Mouse (Mus musculus): ENCODE results near the gene Rab21. TPM values are rescaled to one million over a fixed set of nuclear protein-coding genes. Genes with fewer than 3 reads are reported as not detected.

Rab21 gene
- polyA plus RNA-seq, 1 experiment from 2014 or later = 3.8 TPM

DNA sequence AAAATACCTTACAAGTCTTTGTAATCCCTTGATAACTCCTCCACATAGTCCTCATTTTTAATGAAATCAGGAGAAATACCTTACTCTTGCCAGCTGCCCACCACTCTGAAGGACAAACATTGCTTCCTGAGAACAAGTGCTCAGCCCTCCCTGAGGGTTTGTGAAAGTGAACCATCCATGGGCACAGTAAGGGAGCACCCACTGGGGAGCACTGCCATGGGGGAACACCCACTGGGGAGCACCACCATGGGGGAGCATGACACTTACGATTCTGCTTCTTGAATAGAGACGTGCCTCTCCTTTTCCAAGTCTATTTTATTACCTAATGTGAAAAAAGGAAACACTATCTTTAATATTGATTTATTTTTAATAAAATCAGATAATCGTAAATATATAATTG is 20.2 kb downstream of the Rab21 start:
- Histone ChIP-seq H3K4me1 (replicated peaks) (no peaks in the 10 kb centered on the region), H3K4me3 (no peak overlapping the region), H3K27ac (no peak overlapping the region), H3K27me3 (ENCODE audit: insufficient read depth, poor library complexity, severe bottlenecking) (no peaks in the 10 kb centered on the region), H3K9me3 (no peaks in the 10 kb centered on the region), H3K36me3 (peaks cover 80% of the 10 kb centered on the region)
- WGBS = 96% methylated on average over 3 of the region's 3 CpGs
- no peak for DNase-seq (ENCODE audit: low spot score)

DNA sequence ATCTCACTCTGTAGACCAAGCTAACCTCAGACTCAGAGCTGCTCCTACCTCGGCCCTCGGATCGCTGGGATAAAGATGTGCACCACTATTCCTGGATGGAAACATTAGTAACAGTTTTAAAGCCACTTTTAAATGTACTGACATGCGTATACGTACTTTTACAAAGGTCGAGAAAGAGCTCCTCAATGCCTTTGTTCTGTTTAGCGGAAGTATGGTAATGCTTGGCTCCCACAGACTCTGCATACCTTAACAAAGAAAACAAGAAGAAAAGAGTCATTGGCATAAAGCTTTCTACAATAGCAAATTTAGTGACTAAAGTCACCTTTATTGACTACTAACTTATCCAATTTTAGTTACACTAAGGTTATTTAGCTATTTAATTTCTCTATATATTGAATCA is 20.7 kb downstream of the Rab21 start:
- H3K4me1 ChIP-seq (replicated peaks) = no peaks in the 10 kb centered on the region
- WGBS = 90% methylated on average over 7 of the region's 7 CpGs
- DNase-seq (ENCODE audit: low spot score) = no peak
- H3K36me3 ChIP-seq = peaks cover 80% of the 10 kb centered on the region
- no peaks in the 10 kb centered on the region for H3K9me3 ChIP-seq
- H3K27ac ChIP-seq = no peak overlapping the region
- H3K27me3 ChIP-seq (ENCODE audit: insufficient read depth, poor library complexity, severe bottlenecking) = no peaks in the 10 kb centered on the region
- no peak overlapping the region for H3K4me3 ChIP-seq

DNA sequence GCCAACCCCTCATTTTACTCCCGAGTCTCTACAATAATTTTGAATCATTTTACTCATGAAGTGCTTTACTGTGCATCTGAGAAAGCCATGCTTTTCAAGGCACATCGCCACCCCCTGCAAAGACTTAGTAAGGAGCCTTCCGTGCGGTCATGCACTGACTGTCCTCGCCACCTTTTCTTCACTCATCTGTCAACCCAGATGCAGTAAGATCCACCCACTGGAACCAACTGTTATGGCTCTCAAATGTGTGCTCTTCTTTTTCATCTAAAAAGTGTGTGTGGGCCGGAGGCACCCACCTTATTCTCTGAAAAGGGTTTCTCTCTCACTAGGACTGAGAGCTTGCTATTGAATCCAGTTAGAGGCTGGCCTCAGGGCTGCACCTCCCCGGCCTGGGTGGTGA is 21.4 kb downstream of the Rab21 start:
- Histone ChIP-seq H3K4me3 (no peak overlapping the region), H3K27ac (no peak overlapping the region), H3K4me1 (replicated peaks) (no peaks in the 10 kb centered on the region), H3K27me3 (ENCODE audit: insufficient read depth, poor library complexity, severe bottlenecking) (no peaks in the 10 kb centered on the region), H3K36me3 (peaks cover 76% of the 10 kb centered on the region), H3K9me3 (no peaks in the 10 kb centered on the region)
- DNase-seq (ENCODE audit: low spot score) = no peak
- WGBS = 91% methylated on average over 7 of the region's 7 CpGs

DNA sequence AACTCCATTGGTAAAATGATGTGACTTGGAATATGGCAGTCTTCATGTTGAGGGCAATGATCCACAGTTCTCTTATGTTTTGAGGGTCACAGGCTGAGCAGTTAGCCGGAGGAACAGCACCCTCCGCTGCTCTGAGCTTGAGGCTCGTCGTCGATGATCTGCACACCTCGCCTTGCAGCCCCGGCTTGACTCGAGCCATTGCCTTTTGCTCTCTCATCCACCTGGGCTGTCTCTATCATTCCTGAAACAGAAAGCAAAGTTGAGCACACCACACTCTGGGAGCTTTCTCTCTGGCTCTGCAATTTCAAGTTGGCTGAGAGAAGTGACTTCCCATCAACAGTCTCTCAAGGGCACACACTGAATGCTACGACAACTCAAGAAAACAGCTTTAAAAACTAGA is 24.7 kb downstream of the Rab21 start:
- Histone ChIP-seq H3K27ac (no peak overlapping the region), H3K4me1 (replicated peaks) (no peaks in the 10 kb centered on the region), H3K9me3 (no peaks in the 10 kb centered on the region), H3K36me3 (peaks cover 81% of the 10 kb centered on the region), H3K27me3 (ENCODE audit: insufficient read depth, poor library complexity, severe bottlenecking) (no peaks in the 10 kb centered on the region), H3K4me3 (no peak overlapping the region)
- WGBS = 95% methylated on average over 9 of the region's 9 CpGs
- DNase-seq (ENCODE audit: low spot score) = no peak

DNA sequence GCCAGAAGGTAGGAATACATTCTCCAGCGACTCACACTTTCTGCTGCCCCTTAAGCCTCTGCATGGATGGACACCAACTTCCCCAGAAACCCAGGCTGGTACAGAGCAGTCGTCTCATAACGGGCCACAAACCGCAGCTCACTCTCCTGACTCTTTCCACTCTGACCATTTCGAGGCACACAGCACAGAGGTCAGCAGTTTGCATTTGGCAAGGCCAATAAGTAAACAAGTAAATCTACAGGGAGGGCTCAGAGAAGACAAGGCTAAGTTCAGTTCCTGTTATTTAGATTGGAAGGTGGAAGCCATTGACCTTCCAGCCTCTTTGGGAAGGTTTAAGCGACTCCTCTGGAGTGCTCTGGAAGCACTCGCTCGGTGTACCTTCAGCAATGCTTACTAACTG is 26.5 kb downstream of the Rab21 start:
- no peak for DNase-seq (ENCODE audit: low spot score)
- H3K9me3 ChIP-seq = no peaks in the 10 kb centered on the region
- H3K4me3 ChIP-seq = no peak overlapping the region
- H3K4me1 ChIP-seq (replicated peaks) = no peaks in the 10 kb centered on the region
- no peak overlapping the region for H3K27ac ChIP-seq
- WGBS = 92% methylated on average over 8 of the region's 8 CpGs
- no peaks in the 10 kb centered on the region for H3K27me3 ChIP-seq (ENCODE audit: insufficient read depth, poor library complexity, severe bottlenecking)
- H3K36me3 ChIP-seq = peaks cover 67% of the 10 kb centered on the region

DNA sequence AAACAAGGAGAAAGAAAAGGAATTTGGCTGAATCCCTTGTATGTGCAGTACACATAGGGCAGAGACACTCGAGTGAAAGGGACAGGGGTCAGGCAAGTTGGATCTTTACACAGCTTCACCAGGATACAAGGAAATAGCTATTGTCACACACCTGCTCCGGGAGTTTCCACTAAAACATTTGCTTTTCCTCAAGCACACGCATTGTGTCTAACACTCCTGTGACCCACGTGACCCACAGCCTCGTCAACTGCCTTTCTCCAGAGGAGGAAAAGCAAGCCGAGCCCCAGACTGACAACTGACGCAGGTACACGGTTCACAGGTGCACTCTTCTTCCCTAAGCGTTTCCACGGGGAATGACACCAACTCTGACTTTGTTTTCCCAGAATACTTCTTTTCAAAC is 31.2 kb downstream of the Rab21 start:
- no peak for DNase-seq (ENCODE audit: low spot score)
- no peaks in the 10 kb centered on the region for H3K9me3 ChIP-seq
- no peaks in the 10 kb centered on the region for H3K27me3 ChIP-seq (ENCODE audit: insufficient read depth, poor library complexity, severe bottlenecking)
- peaks cover 25% of the 10 kb centered on the region for H3K36me3 ChIP-seq
- no peaks in the 10 kb centered on the region for H3K4me1 ChIP-seq (replicated peaks)
- no peak overlapping the region for H3K27ac ChIP-seq
- 80% methylated on average over 10 of the region's 10 CpGs for WGBS
- H3K4me3 ChIP-seq = no peak overlapping the region

DNA sequence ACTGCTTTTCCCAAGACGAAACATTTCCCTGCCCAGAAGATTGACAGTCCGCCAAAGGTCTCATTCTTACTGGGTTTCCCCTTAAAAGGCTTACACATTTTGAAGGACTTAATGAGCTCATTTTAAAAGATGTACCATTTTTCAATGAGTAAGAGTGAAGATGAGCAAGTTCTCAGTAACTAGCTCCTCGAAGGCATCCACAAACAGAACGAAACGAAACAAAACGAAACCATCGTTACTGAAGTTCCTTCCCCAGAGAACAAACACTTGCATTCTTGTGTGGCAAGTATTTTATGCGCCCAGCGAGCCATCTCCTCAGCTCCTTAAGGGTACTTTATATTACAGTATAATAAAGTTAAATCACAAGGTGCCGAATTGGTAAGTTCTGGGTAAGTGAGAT is 34.0 kb downstream of the Rab21 start:
- no peak overlapping the region for H3K27ac ChIP-seq
- H3K27me3 ChIP-seq (ENCODE audit: insufficient read depth, poor library complexity, severe bottlenecking) = no peaks in the 10 kb centered on the region
- peaks cover 5% of the 10 kb centered on the region for H3K36me3 ChIP-seq
- 93% methylated on average over 10 of the region's 10 CpGs for WGBS
- no peaks in the 10 kb centered on the region for H3K4me1 ChIP-seq (replicated peaks)
- no peak overlapping the region for H3K4me3 ChIP-seq
- DNase-seq (ENCODE audit: low spot score) = no peak
- no peaks in the 10 kb centered on the region for H3K9me3 ChIP-seq

DNA sequence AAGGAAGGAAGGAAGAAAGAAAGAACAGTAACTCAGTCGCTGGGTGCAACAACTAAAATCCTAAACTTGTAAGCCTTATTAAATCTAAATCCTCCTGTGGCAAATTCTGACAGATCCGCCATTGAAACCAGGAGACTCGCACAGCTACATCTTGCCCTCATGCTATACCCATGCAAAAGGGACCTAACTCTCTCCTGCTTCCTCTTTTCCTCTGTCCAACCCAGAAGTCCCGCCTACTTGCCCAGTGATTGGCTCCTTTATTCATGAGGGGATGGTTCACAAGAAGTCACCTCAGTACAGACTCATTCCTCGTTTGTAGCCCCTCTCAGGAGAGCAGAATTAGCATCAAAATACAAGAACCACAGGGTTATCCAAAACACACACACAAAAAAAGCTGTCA is 43.7 kb downstream of the Rab21 start:
- no peak for DNase-seq (ENCODE audit: low spot score)
- Histone ChIP-seq H3K4me3 (no peak overlapping the region), H3K4me1 (replicated peaks) (no peaks in the 10 kb centered on the region), H3K27ac (no peak overlapping the region), H3K9me3 (no peaks in the 10 kb centered on the region), H3K36me3 (no peaks in the 10 kb centered on the region), H3K27me3 (ENCODE audit: insufficient read depth, poor library complexity, severe bottlenecking) (no peaks in the 10 kb centered on the region)
- WGBS = 55% methylated on average over 5 of the region's 5 CpGs

DNA sequence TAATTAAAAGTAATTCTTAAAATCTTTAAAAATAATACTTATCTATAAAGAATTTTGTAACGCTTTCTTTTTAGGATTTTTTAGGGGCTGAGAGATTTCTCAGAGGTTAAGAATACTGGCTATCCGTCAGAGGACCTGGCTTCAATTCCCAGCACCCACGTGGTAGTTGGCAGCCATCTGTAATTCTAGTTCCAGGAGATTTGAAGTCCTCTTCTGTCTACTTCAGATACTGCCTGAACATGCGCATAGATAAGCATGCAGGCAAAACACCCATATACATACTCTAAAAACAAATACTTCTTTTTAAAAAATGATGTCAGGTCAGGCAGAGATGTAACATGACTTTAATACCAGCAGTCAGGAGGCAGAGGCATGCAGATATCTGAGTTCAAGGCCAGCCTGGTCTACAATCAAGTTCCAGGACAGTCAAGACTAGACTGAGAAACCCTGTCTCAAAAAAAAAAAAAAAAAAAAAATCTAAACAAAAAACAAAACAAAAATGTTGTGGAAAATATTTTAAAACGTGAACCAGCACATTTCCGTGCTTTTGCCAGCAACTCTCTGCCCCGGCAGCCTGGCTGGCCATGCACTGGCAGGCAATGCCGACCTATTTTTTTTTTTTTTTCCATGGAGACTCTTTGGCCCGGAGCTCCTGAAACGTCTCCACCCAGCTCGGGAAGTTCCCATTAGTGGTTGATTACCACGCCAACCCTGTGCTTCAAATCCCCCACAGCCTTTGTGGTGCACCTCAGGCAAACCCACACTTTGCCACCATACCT is 44.6 kb downstream of the Rab21 start:
- no peak for DNase-seq (ENCODE audit: low spot score)
- Histone ChIP-seq H3K4me1 (replicated peaks) (no peaks in the 10 kb centered on the region), H3K4me3 (no peak overlapping the region), H3K27me3 (ENCODE audit: insufficient read depth, poor library complexity, severe bottlenecking) (no peaks in the 10 kb centered on the region), H3K27ac (no peak overlapping the region), H3K36me3 (no peaks in the 10 kb centered on the region), H3K9me3 (no peaks in the 10 kb centered on the region)
- WGBS = 90% methylated on average over 12 of the region's 12 CpGs

DNA sequence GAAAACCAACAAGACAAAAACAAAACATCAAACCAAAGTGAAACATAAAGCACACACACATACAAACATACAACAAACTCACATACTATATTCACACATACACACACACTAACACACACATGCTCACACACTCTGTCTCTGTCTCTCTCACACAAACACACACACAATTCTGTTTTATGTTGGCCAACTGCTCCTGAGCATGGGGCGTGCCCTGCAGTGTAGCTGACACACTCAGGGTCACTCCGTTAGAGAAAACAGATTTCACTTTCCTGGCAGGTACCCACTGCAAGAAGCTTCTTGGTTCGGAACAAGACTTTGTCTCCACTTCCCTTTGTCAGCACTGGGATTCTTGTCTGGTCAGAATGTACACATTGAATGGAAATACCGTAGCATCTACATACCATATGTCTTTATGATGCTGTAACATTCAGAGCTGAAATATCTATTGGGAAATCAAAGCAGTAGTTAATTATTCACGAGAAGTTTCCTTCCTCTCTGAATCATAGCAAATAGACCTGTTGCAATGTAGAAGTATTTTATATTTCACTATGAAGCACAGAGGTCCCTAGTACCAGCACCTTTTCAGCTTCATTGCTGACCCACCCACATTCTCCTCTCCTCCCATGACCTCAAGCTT is 52.4 kb downstream of the Rab21 start:
- no peak for DNase-seq (ENCODE audit: low spot score)

DNA sequence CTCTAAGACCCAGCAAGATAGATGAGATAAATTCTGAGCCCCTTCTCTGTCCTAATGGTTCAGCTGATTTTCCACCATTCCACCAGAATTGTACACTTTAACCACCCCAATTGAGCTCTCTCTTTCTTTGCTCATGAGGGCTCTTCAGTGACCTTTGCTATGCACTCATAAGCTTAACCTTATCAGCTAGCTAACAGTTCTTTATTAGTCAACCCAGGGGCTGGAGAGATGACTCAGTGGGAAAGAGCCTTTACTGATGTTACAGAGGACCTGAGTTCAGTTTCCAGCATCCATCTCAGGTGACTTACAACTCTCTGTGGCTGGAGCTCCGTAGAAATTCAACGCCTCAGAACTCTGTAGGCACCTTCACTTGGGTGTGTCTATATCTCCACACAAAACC is 53.1 kb downstream of the Rab21 start:
- 85% methylated on average over 2 of the region's 2 CpGs for WGBS

More for the DNA sequence above, 52.4 kb downstream of the Rab21 start:
- no peak overlapping the region for H3K4me3 ChIP-seq
- H3K4me1 ChIP-seq (replicated peaks) = no peaks in the 10 kb centered on the region
- peaks cover 5% of the 10 kb centered on the region; the same call in 1 of the 2 replicates for H3K9me3 ChIP-seq
- no peak overlapping the region for H3K27ac ChIP-seq
- H3K27me3 ChIP-seq (ENCODE audit: insufficient read depth, poor library complexity, severe bottlenecking) = no peaks in the 10 kb centered on the region
- 79% methylated on average over 5 of the region's 5 CpGs for WGBS
- no peaks in the 10 kb centered on the region for H3K36me3 ChIP-seq

DNA sequence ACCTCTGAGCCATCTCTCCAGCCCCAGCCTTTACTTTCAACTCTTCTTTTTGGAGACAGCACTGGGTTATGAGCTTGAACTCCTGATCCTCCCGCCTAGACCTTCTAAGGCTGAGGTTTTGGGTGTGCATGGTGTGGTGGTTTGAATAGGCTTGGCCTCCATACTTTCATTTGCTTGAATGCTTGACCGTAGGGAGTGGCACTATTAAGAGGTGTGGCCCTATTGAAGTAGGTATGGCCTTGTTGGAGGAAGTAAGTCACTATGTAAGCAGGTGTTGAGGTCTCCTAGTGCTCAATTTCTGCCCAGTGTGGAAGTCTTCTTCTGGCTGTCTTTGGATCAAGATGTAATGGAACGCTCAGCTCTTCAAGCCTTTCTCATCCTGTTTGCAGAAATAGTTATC is 54.0 kb downstream of the Rab21 start:
- Histone ChIP-seq H3K27me3 (ENCODE audit: insufficient read depth, poor library complexity, severe bottlenecking) (no peaks in the 10 kb centered on the region), H3K36me3 (no peaks in the 10 kb centered on the region), H3K4me3 (no peak overlapping the region), H3K4me1 (replicated peaks) (no peaks in the 10 kb centered on the region), H3K9me3 (peaks cover 5% of the 10 kb centered on the region; the same call in 1 of the 2 replicates), H3K27ac (no peak overlapping the region)
- no peak for DNase-seq (ENCODE audit: low spot score)
- WGBS = 88% methylated on average over 3 of the region's 3 CpGs

More for the DNA sequence above, 53.1 kb downstream of the Rab21 start:
- Histone ChIP-seq H3K4me1 (replicated peaks) (no peaks in the 10 kb centered on the region), H3K27ac (no peak overlapping the region), H3K27me3 (ENCODE audit: insufficient read depth, poor library complexity, severe bottlenecking) (no peaks in the 10 kb centered on the region), H3K4me3 (no peak overlapping the region), H3K36me3 (no peaks in the 10 kb centered on the region), H3K9me3 (peaks cover 5% of the 10 kb centered on the region; the same call in 1 of the 2 replicates)
- DNase-seq (ENCODE audit: low spot score) = no peak

DNA sequence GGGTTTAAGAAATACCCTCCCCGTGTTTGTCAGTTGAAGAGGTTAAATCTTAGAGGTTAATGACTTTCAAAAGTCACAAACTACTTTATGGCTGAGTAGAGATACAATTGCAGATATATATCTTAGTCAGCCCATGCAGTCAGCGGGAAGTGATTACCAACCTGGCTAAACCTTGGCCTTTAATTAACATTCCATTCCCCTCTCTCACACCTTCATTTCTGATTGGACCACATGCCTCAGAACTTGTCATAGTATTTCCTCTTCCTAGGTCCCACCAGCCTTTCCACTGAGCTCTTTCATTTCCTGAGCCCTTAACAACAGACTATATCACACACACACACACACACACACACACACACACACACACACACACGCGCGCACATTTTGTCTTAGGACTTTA is 59.2 kb downstream of the Rab21 start:
- Histone ChIP-seq H3K27ac (no peak overlapping the region), H3K9me3 (peaks cover 5% of the 10 kb centered on the region; the same call in 1 of the 2 replicates), H3K27me3 (ENCODE audit: insufficient read depth, poor library complexity, severe bottlenecking) (no peaks in the 10 kb centered on the region), H3K36me3 (no peaks in the 10 kb centered on the region), H3K4me3 (no peak overlapping the region), H3K4me1 (replicated peaks) (peaks cover 7% of the 10 kb centered on the region)
- 88% methylated on average over 5 of the region's 5 CpGs for WGBS
- no peak for DNase-seq (ENCODE audit: low spot score)
